Mouse (Mus musculus) cerebellum, adult 8-10 months (tissue): Measurements from ENCODE around the gene Fam222b.
A peak's percentile ranks its signal among the peaks of the same experiment; 100 is the strongest.
"Not testable (repeated sequence)": the region's sequence is repeated elsewhere in the genome, so short reads cannot be mapped to it uniquely, and the experiment has no call there.

Source experiments
- DNase-seq: peaks from one replicate; pipeline ENCODE4 v3.0.0; 2022

Gene Fam222b

GRCm38 (mm10) chr11:78094504-78095143, at the start of gene Fam222b:
Gene Fam222b, plus strand, starts transcription at chr11:78094660.
- DNase-seq, result peak; percentile 92

- peak; percentile 84 for DNase-seq
These were observed 49.7 kb upstream of the Fam222b start for GRCm38 (mm10) chr11:78044758-78045251.

- DNase-seq, result not testable (repeated sequence)
These were observed 45.8 kb upstream of the Fam222b start for GRCm38 (mm10) chr11:78048637-78049036.

- DNase-seq, result no peak
These were observed 41.4 kb upstream of the Fam222b start for GRCm38 (mm10) chr11:78053078-78053477.

- DNase-seq, result no peak
These were observed 37.5 kb upstream of the Fam222b start for GRCm38 (mm10) chr11:78056946-78057345.

GRCm38 (mm10) chr11:78059833-78060757, 34.4 kb upstream of the Fam222b start:
- peak; percentile 46 for DNase-seq

- no peak for DNase-seq
These were observed 31.9 kb upstream of the Fam222b start for GRCm38 (mm10) chr11:78062563-78062962.

- DNase-seq, result no peak
These were observed 28.6 kb upstream of the Fam222b start for GRCm38 (mm10) chr11:78065906-78066305.

- no peak for DNase-seq
These were observed 27.8 kb upstream of the Fam222b start for GRCm38 (mm10) chr11:78066641-78067040.

- no peak for DNase-seq
These were observed 26.9 kb upstream of the Fam222b start for GRCm38 (mm10) chr11:78067566-78067965.

GRCm38 (mm10) chr11:78069130-78069529, 25.3 kb upstream of the Fam222b start:
- no peak for DNase-seq

GRCm38 (mm10) chr11:78069646-78070045, 24.8 kb upstream of the Fam222b start:
- DNase-seq, result no peak

GRCm38 (mm10) chr11:78071938-78072337, 22.5 kb upstream of the Fam222b start:
- no peak for DNase-seq

GRCm38 (mm10) chr11:78072425-78073130, 21.9 kb upstream of the Fam222b start:
- DNase-seq, result no peak

- DNase-seq, result no peak
These were observed 20.7 kb upstream of the Fam222b start for GRCm38 (mm10) chr11:78073577-78074276.

GRCm38 (mm10) chr11:78074277-78074652, 20.2 kb upstream of the Fam222b start:
- no peak for DNase-seq

GRCm38 (mm10) chr11:78074666-78075065, 19.8 kb upstream of the Fam222b start:
- DNase-seq, result no peak

- DNase-seq, result peak; percentile 80
These were observed 14.2 kb upstream of the Fam222b start, which contains the start of gene Eral1 for GRCm38 (mm10) chr11:78079961-78080921. Gene Eral1, minus strand, starts transcription at chr11:78080383.

- no peak for DNase-seq
These were observed 10.9 kb upstream of the Fam222b start for GRCm38 (mm10) chr11:78083595-78083994.

- DNase-seq, result no peak
These were observed 7.5 kb upstream of the Fam222b start for GRCm38 (mm10) chr11:78086925-78087479.

GRCm38 (mm10) chr11:78087756-78088281, 6.6 kb upstream of the Fam222b start:
- DNase-seq, result no peak
